Mouse (Mus musculus): ENCODE data around the gene Fzr1. TPM values are rescaled to one million over a fixed set of nuclear protein-coding genes. Genes with fewer than 3 reads are reported as not detected.
A peak's percentile ranks its signal among the peaks of the same experiment; 100 is the strongest.

The Fzr1 gene
- polyA plus RNA-seq, 1 experiment from 2014 or later: 88.5 TPM

DNA sequence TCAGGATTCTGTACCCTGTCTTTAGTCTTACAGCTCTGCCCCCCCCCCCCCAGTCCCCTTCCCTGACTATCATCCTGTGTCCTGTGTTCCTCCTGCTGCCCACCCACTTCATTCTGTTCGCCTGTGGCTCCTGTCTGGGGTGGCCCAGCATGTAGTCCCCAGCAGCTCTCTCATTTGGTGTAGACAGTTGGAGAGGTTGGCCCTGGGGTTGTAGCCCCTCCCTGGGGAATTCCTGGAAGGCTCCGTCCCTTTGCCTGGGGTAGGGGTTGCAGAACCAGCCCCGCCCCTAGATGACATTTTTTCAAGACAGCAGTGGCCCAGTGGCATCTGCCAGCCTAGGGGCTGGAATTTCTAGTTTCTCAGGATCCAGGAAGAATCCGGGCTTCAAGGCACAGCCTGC is 20.1 kb downstream of the Fzr1 start:
- H3K4me1 ChIP-seq: peaks cover 32% of the 10 kb centered on the region
- peak overlapping the region; percentile 76; the same call in 1 of the 2 replicates for H3K9ac ChIP-seq
- no peaks in the 10 kb centered on the region for H3K9me3 ChIP-seq
- H3K4me3 ChIP-seq (replicated peaks): peak overlapping the region; percentile 83
- WGBS: 32% methylated on average over 4 of the region's 4 CpGs
- no peak for ATAC-seq (ENCODE audit: insufficient read depth, low FRiP score, low read depth)
- H3K27me3 ChIP-seq (replicated peaks): no peaks in the 10 kb centered on the region; the same call in 1 of the 2 replicates
- 0 out of 2 replicates have a peak overlapping the region, but pooled peaks have one; percentile 23 for H3K27ac ChIP-seq
- H3K4me2 ChIP-seq: peak overlapping the region; percentile 99
- no peaks in the 10 kb centered on the region for H3K36me3 ChIP-seq

DNA sequence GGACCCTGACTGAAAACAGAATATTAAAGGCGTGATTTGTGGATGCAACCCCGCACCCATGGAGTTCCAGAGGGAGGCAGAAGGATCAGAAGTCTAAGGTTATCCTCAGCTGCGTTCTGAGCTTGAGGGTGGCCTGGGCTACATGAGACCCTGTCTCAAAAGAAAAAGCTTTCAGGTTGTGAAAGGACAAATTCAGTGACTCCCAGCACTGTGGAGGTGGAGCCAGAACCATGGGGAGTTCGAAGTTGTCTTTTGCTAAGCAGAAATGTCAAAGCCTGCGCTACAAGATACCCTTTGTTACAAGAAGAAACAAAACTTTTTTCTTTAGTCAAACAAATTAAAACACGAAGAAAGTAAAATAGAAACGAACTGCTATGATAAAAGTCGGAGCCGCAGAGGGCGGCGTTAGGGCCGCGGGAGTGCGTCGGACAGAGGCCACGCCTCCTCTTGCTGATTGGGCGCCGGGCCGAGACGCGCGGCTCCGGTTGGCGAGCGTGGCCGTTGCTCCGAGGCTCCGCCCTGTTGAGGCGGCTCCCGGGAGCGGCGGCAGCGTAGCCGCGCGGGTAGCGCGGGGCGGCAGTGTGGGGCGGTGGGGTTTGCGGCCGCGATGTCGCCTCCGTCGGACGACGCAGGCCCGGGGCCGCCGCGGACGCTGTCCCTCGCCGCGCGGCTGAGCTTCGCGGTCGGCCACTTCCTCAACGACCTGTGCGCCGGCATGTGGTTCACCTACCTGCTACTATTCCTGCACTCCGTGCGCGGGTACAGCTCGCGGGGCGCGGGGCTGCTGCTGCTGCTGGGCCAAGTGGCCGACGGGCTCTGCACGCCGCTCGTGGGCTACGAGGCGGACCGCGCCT is 21.1 kb downstream of the Fzr1 start, which contains the start of gene Mfsd12:
TSS of gene Mfsd12 (plus strand) at position 501 of the 854 bp plus-strand sequence.
- WGBS: 2% methylated on average over 79 of the region's 79 CpGs
- Histone ChIP-seq H3K9ac (peak within 1 kb of the TSS; percentile 76), H3K4me2 (peak within 1 kb of the TSS; percentile 99), H3K36me3 (no peaks in the 10 kb centered on the region), H3K9me3 (no peaks in the 10 kb centered on the region), H3K4me1 (peaks cover 23% of the 10 kb centered on the region), H3K4me3 (replicated peaks) (peak within 1 kb of the TSS; percentile 83), H3K27ac (0 out of 2 replicates have a peak within 1 kb of the TSS, but pooled peaks have one; percentile 23), H3K27me3 (replicated peaks) (no peaks in the 10 kb centered on the region)
- peak; percentile 87 for ATAC-seq (ENCODE audit: insufficient read depth, low FRiP score, low read depth)

DNA sequence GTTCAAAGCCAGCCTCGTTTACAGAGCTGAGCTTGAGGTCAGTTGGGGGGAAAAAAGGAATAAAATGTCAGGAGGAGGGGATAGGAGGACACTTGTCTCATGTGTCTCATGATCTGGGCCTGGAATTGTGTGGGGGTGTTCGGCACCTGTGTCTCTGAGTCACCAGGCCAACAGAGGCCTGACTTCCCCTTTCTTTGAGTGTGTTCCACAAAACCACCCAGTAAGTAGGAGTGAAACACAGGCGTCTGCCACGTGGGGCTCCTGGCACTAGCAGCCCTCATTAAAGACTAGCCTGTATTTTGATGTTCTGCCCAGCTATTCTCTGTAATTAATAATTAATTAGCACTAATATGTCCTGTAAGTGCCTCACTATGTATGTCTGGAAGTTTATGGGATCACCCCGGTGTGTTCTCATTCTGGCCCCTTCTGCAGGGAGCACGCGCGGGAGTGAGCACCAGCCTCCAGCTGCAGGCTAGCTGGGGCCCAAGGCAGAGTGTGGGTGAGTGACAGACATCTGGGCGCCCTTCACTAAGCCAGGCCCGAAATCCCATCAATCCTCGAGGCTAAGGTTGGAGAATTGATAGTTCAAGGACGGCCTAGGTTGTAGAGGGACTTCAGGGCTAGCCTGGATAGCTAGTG is 21.8 kb downstream of the Fzr1 start:
- WGBS: 50% methylated on average over 12 of the region's 12 CpGs
- no peak overlapping the region for H3K27ac ChIP-seq
- ATAC-seq (ENCODE audit: insufficient read depth, low FRiP score, low read depth): no peak
- H3K4me3 ChIP-seq (replicated peaks): peak overlapping the region; percentile 83; the same call in 1 of the 2 replicates
- H3K9ac ChIP-seq: no peak overlapping the region
- peak overlapping the region; percentile 99 for H3K4me2 ChIP-seq
- no peaks in the 10 kb centered on the region for H3K36me3 ChIP-seq
- H3K27me3 ChIP-seq (replicated peaks): no peaks in the 10 kb centered on the region
- peaks cover 28% of the 10 kb centered on the region for H3K4me1 ChIP-seq
- H3K9me3 ChIP-seq: no peaks in the 10 kb centered on the region

DNA sequence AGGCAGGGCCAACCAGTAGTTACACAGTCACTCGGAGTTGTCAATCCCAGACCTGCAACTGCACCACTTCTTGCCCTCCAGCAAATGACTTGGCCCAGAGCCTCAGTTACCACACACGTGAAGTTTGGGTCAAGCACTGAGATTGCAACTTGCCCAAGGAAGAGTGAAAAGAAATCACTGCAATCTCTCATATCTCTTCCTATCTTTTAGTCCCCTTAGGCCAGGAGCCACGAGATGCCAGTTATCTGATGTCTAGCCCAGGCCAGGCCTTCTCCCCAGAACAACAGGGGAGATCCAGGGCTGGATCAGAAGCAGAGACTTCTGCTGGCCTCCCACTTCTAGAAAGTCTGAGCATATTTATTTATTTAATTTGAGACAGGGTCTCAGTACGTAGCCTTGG is 22.8 kb downstream of the Fzr1 start:
- H3K9ac ChIP-seq: no peak overlapping the region
- ATAC-seq (ENCODE audit: insufficient read depth, low FRiP score, low read depth): no peak
- no peak overlapping the region for H3K4me3 ChIP-seq (replicated peaks)
- no peaks in the 10 kb centered on the region for H3K9me3 ChIP-seq
- H3K4me1 ChIP-seq: peaks cover 31% of the 10 kb centered on the region
- no peaks in the 10 kb centered on the region for H3K27me3 ChIP-seq (replicated peaks)
- no peaks in the 10 kb centered on the region for H3K36me3 ChIP-seq
- no peak overlapping the region for H3K4me2 ChIP-seq
- H3K27ac ChIP-seq: no peak overlapping the region
- WGBS: 79% methylated on average over 4 of the region's 4 CpGs

DNA sequence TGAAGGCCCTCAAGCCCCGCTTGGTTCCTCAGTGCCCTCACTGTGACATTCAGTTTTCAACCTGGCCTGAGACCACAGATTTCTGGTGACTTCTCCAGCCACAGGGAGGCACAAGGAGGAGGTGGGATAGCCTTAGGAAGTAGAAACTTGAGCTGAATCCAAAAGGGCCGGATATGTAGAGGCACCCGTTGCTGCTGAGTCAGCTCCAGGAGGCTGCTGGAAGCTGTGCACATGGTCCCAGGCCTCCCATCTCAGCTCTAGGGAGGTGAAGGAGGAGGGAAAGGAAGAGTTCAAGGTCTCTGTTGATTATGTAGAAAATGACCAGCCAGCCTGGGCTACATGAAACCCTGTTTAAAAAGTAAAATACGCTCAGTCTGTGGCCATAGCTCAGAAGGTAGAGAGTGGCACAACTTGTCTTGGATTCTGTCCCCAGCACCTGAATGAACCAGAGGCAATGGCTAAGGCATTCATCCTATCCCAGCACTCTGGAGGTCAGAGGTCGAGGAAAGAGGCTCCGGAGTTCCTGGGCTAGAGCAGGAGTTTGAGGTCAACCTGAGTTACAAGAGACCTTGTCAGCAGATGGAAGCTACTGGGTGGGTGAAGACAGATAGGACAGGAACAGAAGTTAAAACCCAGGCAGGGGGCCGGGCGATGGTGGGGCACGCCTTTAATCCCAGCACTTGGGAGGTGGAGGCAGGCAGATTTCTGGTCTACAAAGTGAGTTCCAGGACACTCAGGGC is 23.4 kb downstream of the Fzr1 start:
- 72% methylated on average over 9 of the region's 9 CpGs for WGBS
- Histone ChIP-seq H3K27ac (no peak overlapping the region), H3K4me3 (replicated peaks) (no peak overlapping the region), H3K9me3 (no peaks in the 10 kb centered on the region), H3K9ac (no peak overlapping the region), H3K4me2 (no peak overlapping the region), H3K36me3 (no peaks in the 10 kb centered on the region), H3K27me3 (replicated peaks) (no peaks in the 10 kb centered on the region), H3K4me1 (peaks cover 31% of the 10 kb centered on the region)
- ATAC-seq (ENCODE audit: insufficient read depth, low FRiP score, low read depth): no peak

DNA sequence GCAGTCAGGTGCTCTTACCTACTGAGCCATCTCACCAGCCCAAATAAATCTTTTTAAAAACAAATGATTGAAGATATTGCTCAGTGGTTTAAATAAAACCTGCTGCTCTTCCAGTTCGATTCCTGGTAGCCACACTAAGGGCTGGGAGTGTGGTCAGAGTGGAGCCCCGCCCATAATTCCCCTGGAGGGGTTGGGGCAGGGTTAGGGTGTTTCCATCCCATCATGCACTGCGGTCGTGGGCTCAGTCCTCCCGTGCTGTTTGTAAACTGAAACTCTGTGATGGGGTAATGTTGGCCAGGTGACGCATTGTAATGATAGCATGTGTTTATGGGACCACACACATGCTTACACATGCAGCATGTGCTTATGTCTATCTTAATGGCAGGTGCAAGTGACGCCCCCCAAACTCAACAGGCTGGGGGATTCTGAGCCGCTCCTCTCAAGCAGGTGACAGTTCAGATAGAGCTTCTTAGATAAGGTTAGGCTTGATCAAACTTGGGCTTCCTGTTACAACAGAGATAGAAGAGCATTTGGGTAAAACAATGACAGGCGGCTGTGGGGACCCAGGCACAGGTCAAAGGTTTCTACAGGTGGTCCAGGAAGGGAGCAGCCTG is 26.5 kb downstream of the Fzr1 start:
- H3K9me3 ChIP-seq: no peaks in the 10 kb centered on the region
- WGBS: 18% methylated on average over 9 of the region's 9 CpGs
- H3K4me1 ChIP-seq: peaks cover 35% of the 10 kb centered on the region
- H3K4me3 ChIP-seq (replicated peaks): no peak overlapping the region
- H3K27ac ChIP-seq: no peak overlapping the region
- H3K9ac ChIP-seq: no peak overlapping the region
- H3K36me3 ChIP-seq: peaks cover 16% of the 10 kb centered on the region; the same call in 1 of the 2 replicates
- no peak for ATAC-seq (ENCODE audit: insufficient read depth, low FRiP score, low read depth)
- H3K27me3 ChIP-seq (replicated peaks): no peaks in the 10 kb centered on the region
- peak overlapping the region; percentile 24; the same call in 1 of the 2 replicates for H3K4me2 ChIP-seq

DNA sequence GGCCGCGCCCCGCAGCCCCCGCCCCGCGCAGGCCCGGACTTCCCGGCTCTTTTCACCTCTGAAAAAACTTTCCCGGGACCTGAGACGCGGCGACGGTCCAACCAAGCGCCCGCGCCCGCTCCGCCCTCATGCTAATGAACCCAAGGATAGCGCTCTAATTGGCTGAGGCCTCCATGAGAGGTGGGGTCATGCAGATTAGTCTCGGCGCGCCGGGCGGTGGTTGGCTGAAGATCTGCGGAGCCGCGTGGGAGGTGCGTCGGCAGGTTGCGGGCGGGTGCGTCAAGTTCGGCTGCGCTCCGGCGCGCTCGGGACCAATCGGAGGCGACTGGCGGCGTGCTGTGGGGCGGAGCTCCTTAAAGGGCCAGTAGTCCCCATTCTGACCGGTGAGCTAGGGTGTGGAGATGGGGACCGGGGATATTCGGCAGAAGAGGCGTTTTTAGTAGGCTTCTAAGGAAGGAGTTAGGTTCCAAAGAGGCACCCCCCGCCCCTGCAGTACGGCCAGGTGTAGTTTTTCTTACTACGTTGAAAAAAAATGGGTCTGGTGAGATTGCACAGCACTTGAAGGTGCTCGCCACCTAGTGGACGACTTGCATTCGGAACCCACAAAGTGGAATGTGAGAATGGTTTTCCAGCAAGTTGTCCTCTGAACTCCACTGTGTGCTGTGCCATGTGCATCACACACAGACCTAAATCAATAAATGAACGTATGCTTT is 27.8 kb downstream of the Fzr1 start, which contains the start of gene Hmg20b:
TSS of gene Hmg20b (minus strand) at position 130 of the 713 bp plus-strand sequence.
- H3K27me3 ChIP-seq (replicated peaks): no peaks in the 10 kb centered on the region
- peak; percentile 93 for ATAC-seq (ENCODE audit: insufficient read depth, low FRiP score, low read depth)
- peaks cover 16% of the 10 kb centered on the region for H3K36me3 ChIP-seq
- H3K4me2 ChIP-seq: peak within 1 kb of the TSS; percentile 77
- H3K9ac ChIP-seq: peak within 1 kb of the TSS; percentile 66
- WGBS: under 1% methylated on average over 54 of the region's 54 CpGs
- peak within 1 kb of the TSS; percentile 83 for H3K27ac ChIP-seq
- no peaks in the 10 kb centered on the region for H3K9me3 ChIP-seq
- peak within 1 kb of the TSS; percentile 81 for H3K4me3 ChIP-seq (replicated peaks)
- peaks cover 38% of the 10 kb centered on the region for H3K4me1 ChIP-seq

DNA sequence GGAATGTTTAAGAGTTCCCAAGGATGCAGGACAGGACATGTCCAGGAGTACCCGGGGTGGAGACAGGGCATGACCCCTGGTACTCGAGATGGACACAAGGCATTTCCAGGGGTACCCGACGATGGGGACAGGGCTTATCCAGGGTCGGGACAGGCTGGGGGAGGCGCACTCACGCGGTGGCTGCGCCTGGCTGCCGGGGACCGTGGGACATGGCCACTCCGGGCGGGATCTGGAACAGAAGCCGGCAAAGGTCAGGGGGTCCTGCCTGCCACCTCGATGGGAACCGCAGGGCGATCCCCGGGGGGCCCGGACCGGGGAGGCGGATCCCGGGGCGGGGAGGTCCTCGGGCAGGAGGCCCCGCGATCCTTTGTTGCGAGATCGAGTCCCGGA is 28.4 kb downstream of the Fzr1 start:
- Histone ChIP-seq H3K36me3 (peaks cover 16% of the 10 kb centered on the region), H3K4me2 (peak overlapping the region; percentile 77), H3K9ac (peak overlapping the region; percentile 66), H3K4me1 (peaks cover 38% of the 10 kb centered on the region), H3K27ac (peak overlapping the region; percentile 76), H3K9me3 (no peaks in the 10 kb centered on the region), H3K27me3 (replicated peaks) (no peaks in the 10 kb centered on the region), H3K4me3 (replicated peaks) (peak overlapping the region; percentile 81)
- under 1% methylated on average over 29 of the region's 29 CpGs for WGBS
- no peak; the same call in 1 of the 2 replicates for ATAC-seq (ENCODE audit: insufficient read depth, low FRiP score, low read depth)

DNA sequence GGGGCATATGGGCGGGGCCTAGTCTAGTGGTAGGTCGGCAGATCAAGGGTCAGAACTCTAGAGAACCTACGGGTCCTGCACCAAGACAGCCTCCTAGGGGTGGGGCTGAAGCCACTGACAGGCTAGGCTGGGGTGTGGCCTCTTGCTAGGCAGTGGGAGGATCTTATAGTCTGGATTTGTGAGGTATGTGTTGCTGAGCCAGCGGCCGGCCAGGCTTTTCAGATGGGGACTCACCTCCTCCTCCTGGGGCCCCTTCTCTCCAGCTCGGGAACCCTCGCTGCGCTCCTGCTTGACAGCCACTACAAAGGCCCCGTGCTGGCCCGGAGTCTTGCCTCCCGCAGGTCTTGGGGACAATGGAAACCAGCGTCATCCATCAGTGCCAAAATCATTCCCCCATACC is 29.2 kb downstream of the Fzr1 start:
- 0 out of 2 replicates have a peak, but pooled peaks cover 6% of the 10 kb centered on the region for H3K27me3 ChIP-seq (replicated peaks)
- H3K27ac ChIP-seq: peak overlapping the region; percentile 76
- peaks cover 16% of the 10 kb centered on the region for H3K36me3 ChIP-seq
- 6% methylated on average over 12 of the region's 12 CpGs for WGBS
- H3K9ac ChIP-seq: no peak overlapping the region
- H3K4me2 ChIP-seq: peak overlapping the region; percentile 77
- no peaks in the 10 kb centered on the region for H3K9me3 ChIP-seq
- peak; percentile 35; the same call in 1 of the 2 replicates for ATAC-seq (ENCODE audit: insufficient read depth, low FRiP score, low read depth)
- H3K4me3 ChIP-seq (replicated peaks): peak overlapping the region; percentile 81
- peaks cover 38% of the 10 kb centered on the region for H3K4me1 ChIP-seq

DNA sequence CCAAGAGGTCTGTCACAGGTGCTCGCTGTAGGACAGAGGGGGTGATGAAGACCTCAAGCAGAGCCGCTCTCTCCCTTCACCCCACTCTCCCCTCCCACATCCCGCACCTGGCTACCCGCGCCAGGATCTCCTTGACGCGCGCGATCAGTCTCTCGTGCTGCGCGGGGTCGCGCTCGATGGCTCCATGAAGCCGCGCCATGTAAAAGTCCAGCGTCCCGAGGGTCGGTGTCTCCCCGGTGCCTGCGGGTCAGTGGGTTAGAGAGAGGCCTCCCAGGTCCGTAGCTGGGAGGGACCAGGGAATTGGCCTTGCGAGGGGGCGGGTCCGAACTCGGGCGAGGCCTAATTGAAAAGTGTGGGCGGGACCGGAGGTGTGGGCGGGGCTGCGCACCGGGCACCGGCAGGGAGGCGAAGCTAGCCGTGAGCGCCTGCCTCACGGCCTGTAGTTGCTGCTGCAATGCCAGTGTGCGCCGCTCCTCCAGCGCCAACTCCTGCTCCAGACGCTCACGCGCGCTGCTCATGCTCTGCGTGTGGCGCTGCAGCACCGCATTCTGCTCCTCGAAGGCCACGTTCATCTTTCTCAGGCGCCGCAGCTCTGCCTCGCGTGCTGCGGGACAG is 31.8 kb downstream of the Fzr1 start:
- peak overlapping the region; percentile 67; the same call in 1 of the 2 replicates for H3K27ac ChIP-seq
- peaks cover 16% of the 10 kb centered on the region for H3K36me3 ChIP-seq
- H3K4me3 ChIP-seq (replicated peaks): peak overlapping the region; percentile 35
- peaks cover 38% of the 10 kb centered on the region for H3K4me1 ChIP-seq
- H3K9me3 ChIP-seq: no peaks in the 10 kb centered on the region
- H3K9ac ChIP-seq: peak overlapping the region; percentile 19; the same call in 1 of the 2 replicates
- peak; percentile 5; the same call in 1 of the 2 replicates for ATAC-seq (ENCODE audit: insufficient read depth, low FRiP score, low read depth)
- 14% methylated on average over 55 of the region's 55 CpGs for WGBS
- peak overlapping the region; percentile 70 for H3K4me2 ChIP-seq
- H3K27me3 ChIP-seq (replicated peaks): peaks cover 21% of the 10 kb centered on the region

Measured in stomach, embryonic 15.5 days (tissue).